Mouse (Mus musculus): ENCODE data around the gene Tmeff1.

GRCm38 (mm10) chr4:48677812-48678211 lies 92.8 kb downstream of the Tmeff1 start:
- TF ChIP-seq POLR2A (IDR thresholded peaks at IDR 0.05; ENCODE audit: borderline replicate concordance, control insufficient read depth, low read depth, low read length): no peak
- TF ChIP-seq CTCF (IDR thresholded peaks at IDR 0.05; ENCODE audit: control insufficient read depth, insufficient read depth, low read length): no peak
